Mouse (Mus musculus) layer of hippocampus, adult 2 months (tissue): ENCODE measurements at regions not wholly inside any gene's neighbourhood (a gene's known extent, or its start where the extent isn't known, plus 50 kb on each side); places are given as distances from the start of the nearest gene placed in this dataset.

ENCODE experiments used
- DNase-seq, 2 experiments: peaks; one replicate each; pipeline ENCODE4 v3.0.0; 2022; ENCODE audit warnings: low spot score in 2 of 2
- H3K27ac ChIP-seq: fragments of 200-600 bp; 2 replicates; pipeline ENCODE4 v1.8.1; 2022
- H3K4me3 ChIP-seq: fragments of 200-600 bp; 2 replicates; pipeline ENCODE4 v1.8.1; 2022; ENCODE audit warnings: mild to moderate bottlenecking
- CTCF ChIP-seq: fragments of 200-600 bp; conservative IDR thresholded peaks from 2 replicates; pipeline ENCODE4 v1.8.1; 2022; ENCODE audit warnings: antibody characterized with exemption, mild to moderate bottlenecking, moderate library complexity

DNA sequence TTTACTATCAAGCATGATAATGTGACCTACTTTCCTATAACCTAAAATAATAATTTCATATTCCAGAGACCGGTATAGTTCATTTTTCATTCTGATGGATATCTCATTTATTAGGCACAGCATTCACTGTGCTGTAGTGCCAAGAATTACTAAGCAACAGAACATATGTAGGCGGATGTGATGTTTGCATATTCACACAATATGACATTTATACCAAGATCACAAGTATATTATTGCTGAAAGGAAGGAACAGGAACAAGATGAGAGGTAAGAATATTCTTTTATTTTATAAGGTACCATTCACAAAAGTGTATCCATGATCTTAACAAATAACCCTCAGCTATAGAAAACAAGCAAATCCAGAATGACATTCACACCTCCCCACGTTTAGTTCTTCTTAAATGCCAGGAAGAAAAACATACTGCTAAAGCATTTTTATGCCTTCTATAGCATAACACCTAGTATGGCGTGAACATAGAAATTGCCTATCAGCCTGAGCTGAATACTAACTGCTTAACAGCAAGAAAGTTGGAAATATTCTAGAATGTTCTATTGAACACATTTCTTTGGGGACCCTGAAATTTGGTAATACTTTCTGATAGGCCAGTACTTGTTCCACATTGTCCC lies 1062.8 kb upstream of the Acvr2a start:
- no peak overlapping the region for H3K4me3 ChIP-seq
- H3K27ac ChIP-seq: peak overlapping the region; percentile 73
- no peak for TF ChIP-seq CTCF
- DNase-seq: peak in 1 of 2 experiments; percentile 47

DNA sequence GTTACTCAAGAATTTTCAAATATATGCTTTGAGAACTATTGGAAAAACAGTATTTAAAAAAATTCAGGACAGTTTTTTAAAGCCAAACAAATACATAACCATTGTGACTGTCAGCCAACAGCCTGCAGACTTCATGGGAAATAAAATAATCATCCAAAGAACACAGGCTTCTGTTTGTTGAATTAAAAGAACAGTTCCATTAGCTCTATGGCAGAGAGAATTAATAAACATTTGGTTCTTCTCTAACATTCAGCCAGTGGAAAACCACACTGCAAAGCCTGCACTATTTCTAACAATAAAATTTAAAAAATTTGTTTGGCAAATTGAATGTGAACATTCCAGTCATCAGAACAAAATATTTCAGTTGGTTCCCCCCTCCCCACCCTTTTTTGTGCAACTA lies 1058.2 kb upstream of the Acvr2a start:
- TF ChIP-seq CTCF: no peak
- Histone ChIP-seq H3K4me3 (no peak overlapping the region), H3K27ac (peak overlapping the region; percentile 83)
- DNase-seq: peak in 1 of 2 experiments; percentile 23

DNA sequence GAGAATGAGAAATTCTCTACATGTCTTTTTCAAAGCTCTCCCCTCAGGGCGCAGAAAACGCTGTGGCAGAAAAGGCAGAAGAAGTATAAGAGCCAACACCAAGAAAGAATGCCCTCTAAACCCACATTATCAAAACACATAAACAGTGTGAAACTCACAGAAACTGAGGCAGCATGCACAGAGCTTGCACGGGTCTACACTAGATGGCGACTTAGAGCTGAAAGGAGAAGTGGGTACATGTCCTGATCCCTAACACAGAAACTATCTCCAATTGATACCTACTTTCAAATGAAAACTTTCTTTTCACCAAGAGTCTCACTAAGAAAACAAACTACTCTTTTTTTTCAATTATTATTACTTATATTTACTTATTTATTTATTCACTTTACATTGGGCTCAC lies 1057.7 kb upstream of the Acvr2a start:
- no peak for DNase-seq
- peak overlapping the region; percentile 83 for H3K27ac ChIP-seq
- TF ChIP-seq CTCF: peak; percentile 67
- no peak overlapping the region for H3K4me3 ChIP-seq

DNA sequence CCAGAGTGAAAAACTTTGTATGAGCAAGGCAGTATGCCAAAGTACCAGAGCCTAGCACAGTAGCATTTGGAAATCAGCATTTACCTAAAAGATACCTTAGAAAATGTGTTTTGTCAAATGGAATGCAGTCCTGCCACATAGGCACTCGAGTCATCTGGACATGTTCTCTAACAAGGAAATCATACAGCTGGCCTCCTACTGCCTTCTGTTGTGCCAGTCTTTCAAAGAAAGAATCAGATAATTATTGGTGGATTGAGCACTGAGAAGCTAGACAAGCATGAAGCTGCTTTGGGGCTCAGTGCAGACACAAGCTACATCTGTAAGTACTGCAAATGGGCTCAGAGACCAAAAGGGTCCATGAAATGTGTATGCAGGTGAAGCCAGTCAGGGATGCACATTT lies 1038.1 kb upstream of the Acvr2a start:
- Histone ChIP-seq H3K27ac (peak overlapping the region; percentile 41; the same call in 1 of the 2 replicates), H3K4me3 (no peak overlapping the region)
- peak in 1 of 2 experiments; percentile 21 for DNase-seq
- no peak for TF ChIP-seq CTCF

DNA sequence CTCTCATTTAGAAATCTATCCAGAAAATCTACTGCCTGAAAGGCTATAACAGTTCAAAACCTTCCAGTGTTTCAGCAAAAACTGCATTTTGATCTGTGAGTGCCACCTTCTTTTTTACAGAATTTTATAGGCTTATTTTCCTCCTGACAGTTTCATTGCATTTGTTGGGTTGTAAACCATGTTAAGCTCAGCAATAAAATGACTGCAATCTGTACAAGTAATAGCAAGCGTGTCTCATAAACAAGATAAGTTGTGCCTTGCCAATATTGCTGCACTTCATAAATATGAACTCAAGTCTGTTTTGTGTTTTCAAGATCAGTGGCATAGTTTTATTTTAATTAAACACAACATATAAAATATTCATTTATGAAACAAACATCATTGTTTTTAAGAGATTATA lies 1036.9 kb upstream of the Acvr2a start:
- no peak for TF ChIP-seq CTCF
- no peak for DNase-seq
- H3K4me3 ChIP-seq: no peak overlapping the region
- H3K27ac ChIP-seq: no peak overlapping the region; the same call in 1 of the 2 replicates

DNA sequence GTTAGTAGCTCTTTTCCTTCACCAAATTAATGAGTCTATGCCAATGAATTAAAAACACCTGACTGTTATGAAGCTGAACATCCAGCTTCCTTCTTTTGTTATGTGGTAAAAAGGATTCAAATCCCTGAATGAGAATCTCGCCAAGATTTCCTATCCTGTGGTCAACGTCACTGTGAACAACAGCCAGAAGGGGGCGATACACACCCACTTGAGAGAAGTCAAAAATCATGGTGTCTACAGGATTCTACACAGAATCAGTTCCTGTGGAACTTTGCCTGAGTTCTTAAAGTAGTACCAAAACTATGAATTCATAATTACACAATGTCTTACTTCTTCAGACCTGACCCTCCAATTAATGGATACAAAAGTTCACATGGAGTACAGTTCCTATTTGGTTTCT lies 1028.1 kb upstream of the Acvr2a start:
- TF ChIP-seq CTCF: peak; percentile 84
- peak; percentile 34 to 71 for DNase-seq
- no peak overlapping the region for H3K27ac ChIP-seq

DNA sequence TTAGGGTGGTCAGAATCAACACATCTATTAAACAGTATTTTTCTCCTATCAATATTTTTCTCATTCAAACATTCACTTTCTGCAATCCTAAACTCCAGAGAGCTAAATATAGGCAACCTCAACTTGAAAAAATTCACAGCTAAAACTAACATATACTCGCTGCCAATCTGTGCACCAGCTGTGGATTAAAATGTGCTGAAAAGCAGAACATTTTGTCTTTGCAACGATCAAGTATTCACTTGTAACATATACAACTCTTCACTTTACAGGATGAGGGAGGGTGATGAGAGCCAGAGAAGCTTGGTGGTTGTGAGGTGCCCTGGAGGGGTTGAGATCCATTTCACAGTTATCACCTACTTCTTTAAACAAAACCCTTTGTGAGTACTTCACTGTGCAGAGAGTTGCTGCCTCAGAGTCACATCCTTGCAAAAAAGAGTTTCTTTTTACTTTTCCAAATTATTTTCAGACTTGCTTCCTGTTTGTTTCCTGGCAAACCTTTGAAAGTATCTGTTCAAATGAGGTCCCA lies 991.1 kb upstream of the Acvr2a start:
- Histone ChIP-seq H3K4me3 (no peak overlapping the region), H3K27ac (peak overlapping the region; percentile 28; the same call in 1 of the 2 replicates)
- DNase-seq: peak; percentile 23 to 32
- TF ChIP-seq CTCF: no peak

More for the DNA sequence above, 1028.1 kb upstream of the Acvr2a start:
- no peak overlapping the region for H3K4me3 ChIP-seq

DNA sequence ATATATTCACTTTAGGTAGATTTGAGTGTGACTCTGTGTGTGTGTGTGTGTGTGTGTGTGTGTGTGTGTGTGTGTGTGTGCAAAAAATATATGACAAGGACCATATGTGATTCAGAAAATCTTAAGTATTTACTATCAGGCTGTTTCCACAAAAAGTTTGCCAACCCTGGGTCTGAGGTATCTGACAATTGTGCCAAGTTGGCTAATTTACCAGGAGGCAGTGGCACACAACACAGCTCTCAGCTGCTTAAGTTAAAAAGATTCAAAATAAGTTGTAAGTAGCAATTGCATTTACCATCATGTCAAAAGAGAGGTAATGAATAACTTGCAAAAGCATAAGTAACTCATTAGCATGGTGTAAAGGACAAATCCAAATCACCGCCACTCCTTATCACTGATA lies 981.4 kb upstream of the Acvr2a start:
- TF ChIP-seq CTCF: no peak
- no peak overlapping the region for H3K4me3 ChIP-seq
- H3K27ac ChIP-seq: no peak overlapping the region
- DNase-seq: no peak

DNA sequence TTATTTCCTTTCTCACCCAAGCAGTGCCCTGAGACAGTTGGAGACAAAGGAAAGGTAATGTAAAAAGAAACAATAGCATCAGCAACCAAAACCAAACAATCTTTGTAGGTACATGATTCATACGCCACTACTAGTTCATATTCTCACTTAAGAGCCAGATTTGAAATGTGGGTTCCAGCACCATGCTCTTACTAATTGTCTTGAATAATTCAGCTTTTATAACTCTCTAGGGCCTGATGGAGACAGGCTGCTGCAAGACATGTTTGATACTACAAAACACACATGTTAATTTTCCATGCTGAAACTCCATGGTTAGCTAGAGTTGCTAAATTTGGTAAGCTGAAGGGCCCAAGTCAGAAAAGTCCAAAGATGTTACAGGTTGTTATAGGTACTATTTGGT lies 980.4 kb upstream of the Acvr2a start:
- TF ChIP-seq CTCF: no peak
- Histone ChIP-seq H3K27ac (no peak overlapping the region), H3K4me3 (no peak overlapping the region)
- DNase-seq: no peak

DNA sequence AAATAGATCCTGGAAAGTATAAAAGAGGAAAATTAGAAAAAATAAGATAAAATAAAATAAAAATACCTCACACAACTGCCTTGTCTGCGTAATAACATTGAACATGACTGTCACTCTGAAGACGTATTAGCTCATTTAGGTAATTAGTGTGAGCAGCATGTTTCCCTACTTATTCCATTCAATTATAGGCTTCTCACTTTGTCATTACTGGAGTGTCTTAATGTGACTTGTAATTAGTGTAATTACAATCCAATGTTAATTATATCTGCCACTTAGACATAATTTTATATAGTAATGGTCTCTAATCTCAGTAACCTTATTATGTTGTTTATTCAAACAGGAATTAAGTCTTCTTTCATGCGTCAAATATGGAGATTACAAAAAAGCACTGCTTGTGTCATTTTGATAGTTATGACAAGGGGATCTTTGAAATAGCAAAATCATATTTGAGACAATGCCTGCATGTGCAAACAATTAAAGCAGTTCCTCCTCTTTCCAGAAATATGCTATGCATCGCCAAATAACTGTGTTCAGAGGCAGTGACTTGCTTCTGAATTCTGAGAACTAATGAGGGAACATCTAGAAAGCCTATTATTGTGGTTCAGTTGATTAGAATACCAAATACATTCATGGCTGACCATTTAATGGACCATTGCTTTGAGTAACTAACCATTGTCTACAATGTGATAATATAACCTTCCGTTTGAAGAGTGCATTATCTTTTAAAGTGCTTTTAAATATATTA lies 979.7 kb upstream of the Acvr2a start:
- H3K27ac ChIP-seq: no peak overlapping the region
- no peak overlapping the region for H3K4me3 ChIP-seq
- no peak for TF ChIP-seq CTCF
- no peak for DNase-seq

DNA sequence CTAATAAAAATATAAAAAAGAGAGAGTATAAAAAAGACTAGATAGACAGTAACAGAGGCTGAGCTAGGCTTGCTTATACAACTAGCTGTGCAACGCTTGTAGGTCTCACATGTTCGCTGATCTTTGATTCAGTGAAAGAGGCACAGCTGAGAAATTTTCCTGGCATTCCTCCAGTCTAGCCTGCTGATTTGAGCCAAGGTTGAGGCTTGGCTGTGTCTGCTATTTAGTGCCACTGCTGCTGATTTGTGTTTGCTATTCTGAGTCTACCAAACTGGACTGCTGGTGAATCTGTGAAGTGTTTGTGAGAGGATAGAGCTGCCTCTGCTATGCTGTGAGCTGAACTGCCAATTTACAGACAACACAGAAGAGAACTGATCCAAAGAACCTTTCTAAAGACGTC lies 956.7 kb upstream of the Acvr2a start:
- no peak overlapping the region for H3K4me3 ChIP-seq
- no peak overlapping the region for H3K27ac ChIP-seq
- DNase-seq: no peak
- no peak for TF ChIP-seq CTCF

DNA sequence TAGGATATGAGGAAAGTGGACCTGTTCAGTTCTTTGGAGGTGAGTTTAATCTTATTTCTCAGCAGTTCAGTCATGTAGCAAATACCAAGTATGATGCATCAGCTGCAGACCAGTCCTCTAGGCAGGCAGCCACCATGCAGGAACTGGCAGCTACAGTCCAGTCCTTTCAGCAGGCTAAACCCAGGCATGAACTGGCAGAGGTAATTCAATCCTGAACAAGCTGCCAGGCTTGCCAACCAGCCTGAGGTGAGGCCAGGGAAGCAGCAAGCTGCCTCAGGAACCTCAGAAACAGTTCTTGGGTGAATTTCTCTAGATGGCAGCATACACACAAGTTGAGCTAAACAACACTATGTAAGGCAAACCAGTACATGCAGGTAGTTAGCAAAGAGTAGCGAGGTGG lies 951.5 kb upstream of the Acvr2a start:
- no peak for DNase-seq
- no peak for TF ChIP-seq CTCF
- Histone ChIP-seq H3K4me3 (no peak overlapping the region), H3K27ac (no peak overlapping the region)

DNA sequence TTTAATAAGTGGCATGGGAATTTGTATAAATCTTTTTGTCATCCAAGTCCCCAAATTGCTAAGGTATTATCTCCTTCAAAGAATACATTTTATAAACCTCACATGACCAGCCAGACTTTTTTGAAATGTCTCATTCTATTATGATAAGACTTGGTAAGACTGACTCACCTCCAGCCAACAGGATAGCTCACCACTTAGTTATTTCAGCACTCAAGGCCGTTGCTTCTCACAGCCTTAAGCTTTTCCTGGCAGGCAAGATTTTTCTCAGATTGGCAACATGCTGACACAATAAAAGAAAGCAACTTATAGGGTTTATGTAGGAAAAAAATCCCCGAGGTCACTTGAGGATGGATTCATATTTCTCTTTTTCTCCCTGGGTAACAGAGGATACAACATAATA lies 935.9 kb upstream of the Acvr2a start:
- DNase-seq: no peak
- TF ChIP-seq CTCF: no peak
- Histone ChIP-seq H3K27ac (no peak overlapping the region), H3K4me3 (no peak overlapping the region)

DNA sequence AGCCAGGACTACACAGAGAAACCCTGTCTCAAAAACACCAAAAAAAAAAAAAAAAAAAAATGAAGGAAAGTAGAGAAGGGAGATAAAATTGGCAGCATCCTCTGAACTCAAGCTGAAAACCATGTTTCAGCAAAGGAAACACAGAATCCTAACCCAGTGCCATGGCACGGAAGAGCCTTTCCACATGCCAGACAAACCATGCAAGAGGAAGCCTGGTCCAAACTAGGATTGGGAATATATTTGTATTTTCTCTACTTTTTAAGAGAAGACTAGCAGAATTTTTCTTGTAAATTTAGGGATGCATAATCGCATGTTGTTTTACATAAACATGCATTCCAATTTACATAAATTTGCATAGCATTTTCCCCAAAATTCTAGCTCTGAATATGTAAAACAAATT lies 934.8 kb upstream of the Acvr2a start:
- no peak for DNase-seq
- no peak for TF ChIP-seq CTCF
- Histone ChIP-seq H3K4me3 (no peak overlapping the region), H3K27ac (no peak overlapping the region)
